19 mouse cellular contexts compared by ENCODE assay signal in genomic region chr5:122017778-122018177, GRCm38 (mm10). TPM values are rescaled to one million over a fixed set of nuclear protein-coding genes. Genes with fewer than 3 reads are reported as not detected.
DNase-seq lines count a peak whose midpoint lies in the region; ATAC-seq and TF ChIP-seq lines count a peak whose summit lies in the region.
"Had no signal": no experiment of that assay in that cellular context is flagged by ENCODE, and none has a peak within 500 bp of the region (broad histone marks: within the 10 kb centered on the region; RNA-seq: fewer than 3 reads in every experiment).

No protein-coding gene starts in this region.

- H3K27me3 ChIP-seq in liver, embryonic 14.5 days (ENCODE audit: control insufficient read depth, insufficient read depth, low read length) = no peaks in the 10 kb centered on the region
- H3K27me3 ChIP-seq in embryonic facial prominence, embryonic 10.5 days (replicated peaks; ENCODE audit: low read depth, poor library complexity, severe bottlenecking) = no peaks in the 10 kb centered on the region
- H3K27me3 ChIP-seq in hindbrain, embryonic 12.5 days = no peaks in the 10 kb centered on the region
- H3K27me3 ChIP-seq in midbrain, embryonic 11.5 days (ENCODE audit: control insufficient read depth, insufficient read depth, low read length) = no peaks in the 10 kb centered on the region
- H3K27me3 ChIP-seq: embryonic facial prominence, embryonic 15.5 days; intestine, embryonic 15.5 days had no signal

- H3K9ac ChIP-seq in liver, embryonic 14.5 days (replicated peaks) = no peak overlapping the region
- H3K9ac ChIP-seq in hindbrain, embryonic 12.5 days = no peak overlapping the region
- H3K9ac ChIP-seq in midbrain, embryonic 11.5 days (ENCODE audit: low read length) = no peak overlapping the region
- H3K9ac ChIP-seq: embryonic facial prominence, embryonic 15.5 days; intestine, embryonic 15.5 days had no signal

- 0 out of 2 replicates have a peak, but pooled peaks have one; percentile 23 for ATAC-seq in liver, embryonic 14.5 days (ENCODE audit: insufficient read depth)
- no peak for ATAC-seq in hindbrain, embryonic 12.5 days (ENCODE audit: low FRiP score)
- ATAC-seq in midbrain, embryonic 11.5 days (ENCODE audit: low FRiP score) = peak; percentile 54; the same call in 1 of the 2 replicates
- ATAC-seq: intestine, embryonic 15.5 days had no signal

- WGBS in liver, embryonic 14.5 days (ENCODE audit: insufficient replicate concordance) = 62% methylated on average over 9 of the region's 9 CpGs
- 56% methylated on average over 9 of the region's 9 CpGs for WGBS in embryonic facial prominence, embryonic 10.5 days
- 39% methylated on average over 9 of the region's 9 CpGs for WGBS in hindbrain, embryonic 12.5 days
- 63% methylated on average over 9 of the region's 9 CpGs for WGBS in midbrain, embryonic 11.5 days

- no peak for TF ChIP-seq CTCF in liver, embryonic 14.5 days (IDR thresholded peaks at IDR 0.05; ENCODE audit: low read depth)

- H3K4me3 ChIP-seq in liver, embryonic 14.5 days (ENCODE audit: insufficient read depth in 1 of 2, low read depth in 2 of 2, low read length in 2 of 2) = no peak overlapping the region
- H3K4me3 ChIP-seq in embryonic facial prominence, embryonic 10.5 days = no peak overlapping the region
- H3K4me3 ChIP-seq in hindbrain, embryonic 12.5 days = no peak overlapping the region
- no peak overlapping the region for H3K4me3 ChIP-seq in midbrain, embryonic 11.5 days (ENCODE audit: low read depth, low read length)
- H3K4me3 ChIP-seq: embryonic facial prominence, embryonic 15.5 days; intestine, embryonic 15.5 days had no signal

- H3K4me2 ChIP-seq in liver, embryonic 14.5 days (ENCODE audit: low read depth) = peak overlapping the region; percentile 4; the same call in 1 of the 2 replicates
- no peak overlapping the region for H3K4me2 ChIP-seq in hindbrain, embryonic 12.5 days (replicated peaks)
- no peak overlapping the region for H3K4me2 ChIP-seq in midbrain, embryonic 11.5 days
- H3K4me2 ChIP-seq: embryonic facial prominence, embryonic 15.5 days; intestine, embryonic 15.5 days had no signal

- no peaks in the 10 kb centered on the region for H3K4me1 ChIP-seq in liver, embryonic 14.5 days (replicated peaks; ENCODE audit: control insufficient read depth in 2 of 2, insufficient read depth in 2 of 2, low read length in 1 of 2)
- H3K4me1 ChIP-seq in embryonic facial prominence, embryonic 10.5 days = peaks cover 56% of the 10 kb centered on the region
- H3K4me1 ChIP-seq in hindbrain, embryonic 12.5 days = peaks cover 46% of the 10 kb centered on the region
- peaks cover 17% of the 10 kb centered on the region for H3K4me1 ChIP-seq in midbrain, embryonic 11.5 days (ENCODE audit: control insufficient read depth, insufficient read depth, low read length)
- H3K4me1 ChIP-seq: intestine, embryonic 15.5 days had no signal

- DNase-seq in liver, embryonic 14.5 days (ENCODE audit: low read depth in 3 of 3, low spot score in 3 of 3) = no peak
- DNase-seq in liver = no peak
- peak; percentile 51 for DNase-seq in embryonic facial prominence, embryonic 10.5 days (ENCODE audit: low spot score)
- no peak for DNase-seq in midbrain, embryonic 11.5 days (ENCODE audit: low spot score, missing footprints)
- DNase-seq in cerebellum, postnatal 25 days = no peak
- no peak for DNase-seq in adrenal gland, postnatal 4 days (ENCODE audit: low spot score in 2 of 2)
- no peak for DNase-seq in cerebellum, postnatal 14 days
- DNase-seq: B cell, adult 2 months; cerebellum, adult 2 months; gastrocnemius, postnatal 14 days; heart, adult 18-20 months; heart, postnatal 36 days; kidney, postnatal 36 days; lung, adult 18-20 months; thymus, postnatal 14 days had no signal

- no peak for TF ChIP-seq EP300 in liver, embryonic 14.5 days (IDR thresholded peaks at IDR 0.05; ENCODE audit: low read depth)

- H3K9me3 ChIP-seq in liver, embryonic 14.5 days (ENCODE audit: control insufficient read depth, low read length) = no peaks in the 10 kb centered on the region
- peaks cover 10% of the 10 kb centered on the region; the same call in 1 of the 2 replicates for H3K9me3 ChIP-seq in embryonic facial prominence, embryonic 10.5 days
- H3K9me3 ChIP-seq in hindbrain, embryonic 12.5 days (replicated peaks) = 0 out of 2 replicates have a peak, but pooled peaks cover 3% of the 10 kb centered on the region
- peaks cover 2% of the 10 kb centered on the region; the same call in 1 of the 2 replicates for H3K9me3 ChIP-seq in midbrain, embryonic 11.5 days (ENCODE audit: control insufficient read depth, low read length)
- H3K9me3 ChIP-seq: embryonic facial prominence, embryonic 15.5 days; intestine, embryonic 15.5 days had no signal

- H3K36me3 ChIP-seq in liver, embryonic 14.5 days (replicated peaks; ENCODE audit: control insufficient read depth, insufficient read depth, low read depth) = no peaks in the 10 kb centered on the region
- H3K36me3 ChIP-seq in embryonic facial prominence, embryonic 10.5 days (replicated peaks) = 0 out of 2 replicates have a peak, but pooled peaks cover 2% of the 10 kb centered on the region
- H3K36me3 ChIP-seq in hindbrain, embryonic 12.5 days = peaks cover 5% of the 10 kb centered on the region; the same call in 1 of the 2 replicates
- no peaks in the 10 kb centered on the region for H3K36me3 ChIP-seq in midbrain, embryonic 11.5 days (ENCODE audit: control insufficient read depth, insufficient read depth, low read length)
- H3K36me3 ChIP-seq: embryonic facial prominence, embryonic 15.5 days; intestine, embryonic 15.5 days had no signal

- H3K27ac ChIP-seq in liver, embryonic 14.5 days = no peak overlapping the region
- H3K27ac ChIP-seq in embryonic facial prominence, embryonic 10.5 days (replicated peaks) = peak overlapping the region; percentile 57; the same call in 1 of the 2 replicates
- peak overlapping the region; percentile 81 for H3K27ac ChIP-seq in hindbrain, embryonic 12.5 days
- H3K27ac ChIP-seq in midbrain, embryonic 11.5 days (ENCODE audit: low read depth, low read length) = peak overlapping the region; percentile 72; the same call in 1 of the 2 replicates
- H3K27ac ChIP-seq: embryonic facial prominence, embryonic 15.5 days; intestine, embryonic 15.5 days had no signal

RNA-seq across cellular contexts. Expression of gene Cux2, which starts 32.1 kb away (rescaled TPM):
- 1.4 and 1.6 TPM in 2 replicates for polyA plus RNA-seq in liver, embryonic 14.5 days (2012; rRNA removed)
- polyA plus RNA-seq in liver, embryonic 14.5 days (2014; fragmentation: Nextera tagmentation; extraction: Ambion mirVana) = 1.0 and 1.2 TPM in 2 replicates
- 4.9 and 5.1 TPM in 2 replicates for polyA plus RNA-seq in embryonic facial prominence, embryonic 10.5 days (2016; fragmentation: Nextera tagmentation; extraction: Ambion mirVana)
- polyA plus RNA-seq in hindbrain, embryonic 12.5 days (2016; fragmentation: Nextera tagmentation; extraction: Ambion mirVana) = 25.7 and 27.0 TPM in 2 replicates
- 11.1 and 12.6 TPM in 2 replicates for polyA plus RNA-seq in midbrain, embryonic 11.5 days (2014; fragmentation: Nextera tagmentation; extraction: Ambion mirVana)
- 10 to 100 TPM; 37.5 to 37.8 TPM for total RNA-seq in adrenal gland, postnatal 4 days (2021)
- total RNA-seq: megakaryocyte-erythroid progenitor cell, adult 5-6 weeks had no signal
